Mouse (Mus musculus): ENCODE results near the gene Sfmbt2. TPM values are rescaled to one million over a fixed set of nuclear protein-coding genes. Genes with fewer than 3 reads are reported as not detected.
A peak's percentile ranks its signal among the peaks of the same experiment; 100 is the strongest.

Gene Sfmbt2
- total RNA-seq, 1 experiment from 2014 or later, result 1.1 TPM

- peak; percentile 15 for DNase-seq
These were observed 2.6 kb downstream of the Sfmbt2 start for GRCm38 (mm10) chr2:10372776-10373507.

GRCm38 (mm10) chr2:10373508-10374206, 3.3 kb downstream of the Sfmbt2 start:
- DNase-seq, result peak; percentile 3

GRCm38 (mm10) chr2:10374207-10375023, 4.1 kb downstream of the Sfmbt2 start:
- DNase-seq, result peak; percentile 36

DNA sequence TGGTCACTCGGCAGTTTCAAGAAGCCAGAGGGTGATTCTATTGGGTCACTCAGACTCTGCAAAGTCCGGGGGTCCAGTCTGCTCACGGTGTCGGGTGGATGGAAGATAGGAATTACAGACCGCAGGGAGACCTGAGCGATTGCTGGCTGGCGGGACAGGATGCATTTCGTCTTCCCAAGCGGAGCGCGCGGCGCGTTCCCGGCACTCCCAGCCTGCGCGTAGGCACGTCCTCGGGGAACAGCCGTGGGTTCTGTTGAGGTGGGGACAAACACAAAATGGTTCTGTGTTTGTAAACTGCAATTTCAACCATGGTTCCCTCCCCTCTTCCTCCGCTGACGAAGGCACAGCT, 4.7 kb downstream of the Sfmbt2 start:
- peak; percentile 10 for DNase-seq

DNA sequence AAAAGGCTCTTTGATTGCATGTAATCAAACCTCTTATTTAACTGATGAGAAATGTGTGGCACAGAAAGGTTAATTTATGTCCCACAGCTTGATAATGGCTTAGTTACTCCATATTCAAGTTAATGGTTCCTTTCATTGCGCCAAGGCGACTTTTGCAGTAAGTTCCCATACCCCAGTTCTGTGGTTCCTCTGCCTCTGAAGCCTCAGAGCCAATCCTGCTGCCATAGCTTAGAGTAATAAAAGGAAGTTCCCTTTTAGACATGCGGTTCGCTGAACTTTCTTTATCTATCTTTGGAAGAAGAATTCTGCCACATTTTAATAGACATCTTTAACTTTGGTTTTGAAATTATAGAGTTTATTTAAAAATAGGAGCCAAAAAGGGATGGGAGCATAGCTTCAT, 19.7 kb downstream of the Sfmbt2 start:
- no peak for DNase-seq

- no peak for DNase-seq
These were observed 20.5 kb downstream of the Sfmbt2 start for GRCm38 (mm10) chr2:10390791-10391190.

GRCm38 (mm10) chr2:10395143-10395542, 24.8 kb downstream of the Sfmbt2 start:
- DNase-seq, result no peak

DNA sequence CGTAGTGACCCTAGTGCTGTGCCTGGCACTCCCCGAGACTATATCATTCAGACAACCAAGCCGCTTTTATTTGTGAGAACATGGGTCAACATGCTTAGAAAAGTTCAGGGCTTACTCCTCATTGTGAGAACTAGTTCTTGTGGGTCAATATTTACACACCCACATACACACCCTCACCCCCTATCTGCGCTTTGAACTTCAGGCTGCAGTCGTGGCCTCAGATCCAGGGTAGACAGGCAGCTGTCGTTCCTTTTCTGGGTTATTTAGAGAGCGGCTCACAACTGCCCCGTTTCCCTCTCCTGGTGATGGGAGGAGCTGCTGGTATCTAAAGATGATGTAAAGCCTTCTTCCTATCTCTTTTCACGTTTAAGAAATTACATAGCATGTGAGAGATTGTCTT, 27.5 kb downstream of the Sfmbt2 start:
- no peak for DNase-seq

DNA sequence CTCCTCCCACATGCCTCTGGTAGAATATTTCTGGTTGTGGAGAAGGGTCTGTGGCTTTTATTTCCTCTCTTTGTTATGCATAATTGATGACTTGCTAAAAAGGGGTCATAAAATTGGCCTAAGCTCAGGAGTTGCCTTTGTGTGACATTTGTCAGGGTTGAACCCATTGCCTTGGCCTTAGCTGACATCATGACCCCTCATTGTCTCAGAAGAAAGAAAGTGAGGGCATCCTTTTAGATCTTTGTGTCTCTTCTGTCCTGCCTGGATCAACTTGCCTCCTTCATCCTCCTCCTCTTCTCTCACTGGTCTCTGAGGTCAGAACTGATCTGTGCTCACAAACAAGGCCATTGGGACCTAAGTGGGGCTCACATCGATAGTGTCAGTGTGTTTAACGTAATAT, 35.8 kb downstream of the Sfmbt2 start:
- DNase-seq, result no peak

GRCm38 (mm10) chr2:10409422-10409821, 39.1 kb downstream of the Sfmbt2 start:
- DNase-seq, result no peak

DNA sequence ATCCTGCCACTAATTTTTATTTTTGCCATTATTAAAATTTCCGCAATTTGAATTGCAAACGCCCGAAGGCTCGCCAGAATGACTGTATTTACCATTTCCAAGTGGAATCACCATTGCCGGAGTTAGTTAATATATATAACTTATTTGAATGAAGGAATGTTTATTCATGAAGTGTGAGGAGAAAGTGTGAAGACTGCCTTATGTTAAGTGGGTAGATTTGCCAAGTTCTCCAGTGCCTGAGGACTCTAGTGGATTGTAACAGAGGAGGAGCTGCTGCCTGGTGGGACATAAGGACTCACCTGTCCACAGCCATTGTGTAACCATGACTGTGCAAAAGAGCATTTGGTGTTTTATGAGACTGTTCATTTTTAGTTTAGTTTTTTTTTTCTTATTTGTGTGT, 39.8 kb downstream of the Sfmbt2 start:
- no peak for DNase-seq

GRCm38 (mm10) chr2:10420944-10421420, 50.7 kb downstream of the Sfmbt2 start:
- no peak for DNase-seq

DNA sequence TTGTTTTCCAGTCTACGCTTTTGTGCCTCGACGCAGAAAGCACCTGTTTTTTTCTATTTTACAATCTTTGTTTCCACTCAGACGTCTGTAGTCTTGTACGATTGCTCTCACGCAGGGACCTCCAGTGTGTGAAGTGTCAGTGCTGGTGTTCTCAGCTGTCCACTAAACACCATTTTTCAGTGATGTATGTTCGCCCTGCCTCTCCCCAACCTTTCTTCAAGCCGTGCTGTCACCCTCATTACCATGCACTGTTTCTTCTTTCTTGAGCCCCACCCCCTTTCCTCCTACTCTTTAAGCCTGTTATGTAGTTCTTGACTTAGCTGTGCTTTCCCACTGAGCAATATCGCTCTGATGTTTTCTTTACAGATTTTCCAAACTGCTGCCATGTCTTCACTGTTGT, 67.0 kb downstream of the Sfmbt2 start:
- DNase-seq, result no peak

DNA sequence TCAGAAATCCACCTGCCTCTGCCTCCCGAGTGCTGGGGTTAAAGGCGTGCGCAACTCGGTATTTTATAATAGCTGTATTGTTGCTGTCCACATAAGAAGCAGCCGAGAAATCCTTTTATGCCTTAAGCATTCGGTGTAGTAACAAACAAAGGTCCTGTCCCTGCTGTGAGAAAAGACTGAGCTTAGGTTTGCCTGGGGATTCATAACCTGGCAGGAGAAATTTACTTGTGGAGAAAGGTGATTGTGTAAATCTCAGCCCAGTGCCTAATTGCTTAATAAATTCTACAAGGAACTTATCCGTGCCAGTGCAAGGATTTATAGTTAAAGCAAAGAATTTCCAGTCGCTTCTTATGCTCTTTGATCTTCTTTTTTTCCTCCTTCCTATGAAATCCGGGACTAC, 71.5 kb downstream of the Sfmbt2 start:
- no peak for DNase-seq

GRCm38 (mm10) chr2:10453577-10453976, 83.3 kb downstream of the Sfmbt2 start:
- no peak for DNase-seq

- no peak for DNase-seq
These were observed 88.0 kb downstream of the Sfmbt2 start for GRCm38 (mm10) chr2:10458309-10458708.

GRCm38 (mm10) chr2:10516516-10516915, 146.2 kb downstream of the Sfmbt2 start:
- DNase-seq, result no peak

- no peak for DNase-seq
These were observed 151.6 kb downstream of the Sfmbt2 start for GRCm38 (mm10) chr2:10521719-10522415.

- DNase-seq, result no peak
These were observed 155.3 kb downstream of the Sfmbt2 start for GRCm38 (mm10) chr2:10525622-10526021.

DNA sequence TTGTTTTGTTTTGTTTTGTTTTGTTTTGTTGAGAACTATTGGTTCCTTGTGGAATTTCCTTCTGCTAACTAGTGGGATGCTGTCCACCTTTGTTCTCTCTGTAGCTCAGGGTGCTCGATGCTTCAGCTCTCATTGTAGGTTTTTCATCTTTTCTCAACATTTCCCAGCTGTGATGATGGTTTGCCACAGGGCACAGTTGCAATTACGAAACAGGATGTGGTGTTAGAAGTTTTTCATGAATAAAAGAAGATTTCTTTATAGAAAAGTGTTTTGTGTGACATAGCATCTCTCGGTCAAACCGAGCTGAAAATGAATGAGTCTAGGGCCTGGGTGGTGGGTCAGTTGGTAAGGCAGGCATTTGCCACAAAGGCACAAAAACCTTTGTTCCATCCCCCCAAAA, 171.5 kb downstream of the Sfmbt2 start:
- no peak for DNase-seq

DNA sequence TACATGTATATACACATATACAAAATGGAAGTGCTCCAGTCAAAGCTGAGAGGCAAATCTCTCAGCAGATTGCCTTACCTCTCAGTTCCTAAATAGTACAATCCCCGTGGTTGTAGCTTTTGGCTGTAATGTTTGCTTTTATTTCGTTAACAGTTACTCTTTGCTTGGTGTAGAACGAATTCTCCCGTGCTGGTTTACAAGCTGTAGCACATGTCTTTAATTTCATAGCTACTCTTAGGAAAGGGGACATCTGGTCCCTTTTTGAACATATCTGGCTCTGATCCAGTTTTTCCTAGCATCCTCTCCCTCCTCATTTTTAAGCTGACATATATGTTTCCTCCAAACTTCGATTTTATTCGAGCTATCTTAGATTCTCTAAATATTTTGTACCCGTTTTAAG, 172.1 kb downstream of the Sfmbt2 start:
- no peak for DNase-seq

DNA sequence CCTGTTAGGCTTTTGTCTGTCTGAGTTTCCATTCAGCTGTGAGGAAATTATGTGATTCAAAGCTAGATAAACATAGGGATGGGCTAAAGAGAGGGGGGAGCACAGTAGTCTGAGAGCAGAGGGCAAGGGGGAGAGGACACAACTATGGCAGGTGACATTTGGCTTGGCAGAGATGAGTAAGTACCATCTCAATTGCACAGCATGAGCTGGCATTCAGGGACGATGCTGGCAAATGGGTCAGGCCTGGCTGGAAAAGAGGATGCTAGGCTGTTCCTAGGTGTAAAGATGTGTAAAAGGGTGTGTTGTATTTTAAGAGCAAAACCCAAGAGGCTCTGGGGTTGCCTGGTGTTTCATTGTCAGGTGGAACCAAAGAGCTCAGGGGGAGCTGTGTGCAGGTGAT, 188.5 kb downstream of the Sfmbt2 start:
- no peak for DNase-seq
